In genomic region chr10:76391786-76392185, GRCm38 (mm10) we compare ENCODE assay signal across 10 mouse cellular contexts. TPM values are rescaled to one million over a fixed set of nuclear protein-coding genes. Genes with fewer than 3 reads are reported as not detected.
DNase-seq lines count a peak whose midpoint lies in the region; ATAC-seq and TF ChIP-seq lines count a peak whose summit lies in the region.
"Had no signal": no experiment of that assay in that cellular context is flagged by ENCODE, and none has a peak within 500 bp of the region (broad histone marks: within the 10 kb centered on the region; RNA-seq: fewer than 3 reads in every experiment).

No protein-coding gene starts in this region.

- no peak overlapping the region for H3K27ac ChIP-seq in liver, embryonic 12.5 days
- H3K27ac ChIP-seq in kidney, postnatal 0 days: no peak overlapping the region
- no peak overlapping the region for H3K27ac ChIP-seq in heart, embryonic 10.5 days
- H3K27ac ChIP-seq in heart, embryonic 12.5 days (ENCODE audit: poor library complexity, severe bottlenecking): no peak overlapping the region
- H3K27ac ChIP-seq: liver, embryonic 13.5 days had no signal

- peak; percentile 62 for TF ChIP-seq CTCF in kidney, postnatal 0 days (IDR thresholded peaks at IDR 0.05; ENCODE audit: low read depth)

- H3K4me1 ChIP-seq in liver, embryonic 12.5 days: no peaks in the 10 kb centered on the region
- no peaks in the 10 kb centered on the region for H3K4me1 ChIP-seq in kidney, postnatal 0 days (replicated peaks; ENCODE audit: insufficient read depth, low read length)
- no peaks in the 10 kb centered on the region for H3K4me1 ChIP-seq in heart, embryonic 10.5 days
- no peaks in the 10 kb centered on the region for H3K4me1 ChIP-seq in heart, embryonic 12.5 days (replicated peaks)
- H3K4me1 ChIP-seq: liver, embryonic 13.5 days had no signal

- H3K27me3 ChIP-seq in liver, embryonic 12.5 days (replicated peaks): no peaks in the 10 kb centered on the region
- H3K27me3 ChIP-seq in kidney, postnatal 0 days (ENCODE audit: insufficient read depth, low read length): no peaks in the 10 kb centered on the region
- H3K27me3 ChIP-seq in heart, embryonic 10.5 days (ENCODE audit: insufficient read depth, poor library complexity, severe bottlenecking): no peaks in the 10 kb centered on the region
- no peaks in the 10 kb centered on the region for H3K27me3 ChIP-seq in heart, embryonic 12.5 days (replicated peaks)
- H3K27me3 ChIP-seq: liver, embryonic 13.5 days had no signal

- no peak overlapping the region for H3K9ac ChIP-seq in liver, embryonic 12.5 days
- H3K9ac ChIP-seq in kidney, postnatal 0 days (ENCODE audit: low read depth, low read length): no peak overlapping the region
- no peak overlapping the region for H3K9ac ChIP-seq in heart, embryonic 12.5 days
- H3K9ac ChIP-seq: liver, embryonic 13.5 days had no signal

- ATAC-seq in liver, embryonic 12.5 days: no peak
- no peak for ATAC-seq in kidney, postnatal 0 days (replicated peaks; ENCODE audit: low FRiP score, low read depth)
- ATAC-seq in heart, embryonic 12.5 days (ENCODE audit: insufficient number of reproducible peaks, low FRiP score): no peak

- peaks cover 95% of the 10 kb centered on the region for H3K36me3 ChIP-seq in liver, embryonic 12.5 days
- H3K36me3 ChIP-seq in kidney, postnatal 0 days (ENCODE audit: insufficient read depth, low read length): peaks cover 47% of the 10 kb centered on the region
- peaks cover 78% of the 10 kb centered on the region for H3K36me3 ChIP-seq in heart, embryonic 10.5 days
- peaks cover 61% of the 10 kb centered on the region for H3K36me3 ChIP-seq in heart, embryonic 12.5 days

- no peak overlapping the region for H3K4me2 ChIP-seq in liver, embryonic 12.5 days
- H3K4me2 ChIP-seq in kidney, postnatal 0 days (ENCODE audit: low read length): no peak overlapping the region
- H3K4me2 ChIP-seq in heart, embryonic 12.5 days: no peak overlapping the region
- H3K4me2 ChIP-seq: liver, embryonic 13.5 days had no signal

- WGBS in liver, embryonic 12.5 days (ENCODE audit: insufficient replicate concordance): 89% methylated on average over 9 of the region's 9 CpGs
- 85% methylated on average over 9 of the region's 9 CpGs for WGBS in kidney, postnatal 0 days
- WGBS in heart, embryonic 10.5 days: 85% methylated on average over 9 of the region's 9 CpGs
- 90% methylated on average over 9 of the region's 9 CpGs for WGBS in heart, embryonic 12.5 days

- no peaks in the 10 kb centered on the region for H3K9me3 ChIP-seq in liver, embryonic 12.5 days (replicated peaks)
- H3K9me3 ChIP-seq in kidney, postnatal 0 days (replicated peaks; ENCODE audit: low read length): no peaks in the 10 kb centered on the region
- H3K9me3 ChIP-seq in heart, embryonic 10.5 days: no peaks in the 10 kb centered on the region
- 0 out of 2 replicates have a peak, but pooled peaks cover 3% of the 10 kb centered on the region for H3K9me3 ChIP-seq in heart, embryonic 12.5 days (replicated peaks)
- H3K9me3 ChIP-seq: liver, embryonic 13.5 days had no signal

- no peak overlapping the region for H3K4me3 ChIP-seq in liver, embryonic 12.5 days
- H3K4me3 ChIP-seq in kidney, postnatal 0 days (replicated peaks; ENCODE audit: low read depth, low read length): no peak overlapping the region
- H3K4me3 ChIP-seq in heart, embryonic 10.5 days: no peak overlapping the region
- H3K4me3 ChIP-seq in heart, embryonic 12.5 days: no peak overlapping the region
- H3K4me3 ChIP-seq: liver, embryonic 13.5 days had no signal

- DNase-seq in liver: peak; percentile 40
- peak; percentile 29 for DNase-seq in T-cell, adult 2 months (ENCODE audit: low spot score)
- DNase-seq in cerebellum, postnatal 10 days: peak; percentile 39 to 61
- peak; percentile 17 for DNase-seq in kidney, postnatal 0 days (ENCODE audit: low spot score)
- peak; percentile 20 for DNase-seq in retina, postnatal 7 days (ENCODE audit: low read depth, low spot score)
- DNase-seq in heart, embryonic 10.5 days (ENCODE audit: low spot score): no peak
- DNase-seq: liver, embryonic 13.5 days had no signal

RNA-seq across cellular contexts. Expression of gene Dip2a, which starts 46.7 kb away (rescaled TPM):
- 2.4 and 2.7 TPM in 2 replicates for polyA plus RNA-seq in liver, embryonic 12.5 days (2016; fragmentation: Nextera tagmentation; extraction: Ambion mirVana)
- 7.6 and 8.2 TPM in 2 replicates for polyA plus RNA-seq in kidney, postnatal 0 days (2015; fragmentation: Nextera tagmentation; extraction: Ambion mirVana)
- polyA plus RNA-seq in heart, embryonic 10.5 days (2016; fragmentation: Nextera tagmentation; extraction: Ambion mirVana): 8.0 and 9.1 TPM in 2 replicates
- polyA plus RNA-seq in heart, embryonic 12.5 days (2016; fragmentation: Nextera tagmentation; extraction: Ambion mirVana): 11.4 and 12.3 TPM in 2 replicates

RNA-seq across cellular contexts. Expression of gene AC141477.1, which starts 48.5 kb away (rescaled TPM):
- polyA plus RNA-seq in liver, embryonic 12.5 days (2016; fragmentation: Nextera tagmentation; extraction: Ambion mirVana): not detected in 2 replicates
- polyA plus RNA-seq in kidney, postnatal 0 days (2015; fragmentation: Nextera tagmentation; extraction: Ambion mirVana): not detected in 2 replicates
- polyA plus RNA-seq in heart, embryonic 10.5 days (2016; fragmentation: Nextera tagmentation; extraction: Ambion mirVana): not detected in 2 replicates
- polyA plus RNA-seq in heart, embryonic 12.5 days (2016; fragmentation: Nextera tagmentation; extraction: Ambion mirVana): not detected in 2 replicates
- polyA plus RNA-seq: liver, embryonic 13.5 days; stomach, embryonic 16.5 days had no signal

RNA-seq across cellular contexts. Expression of gene Pcnt, which starts 50.8 kb away (rescaled TPM):
- polyA plus RNA-seq in liver, embryonic 12.5 days (2016; fragmentation: Nextera tagmentation; extraction: Ambion mirVana): 12.6 and 13.8 TPM in 2 replicates
- polyA plus RNA-seq in kidney, postnatal 0 days (2015; fragmentation: Nextera tagmentation; extraction: Ambion mirVana): 7.9 and 8.2 TPM in 2 replicates
- 14.9 and 15.1 TPM in 2 replicates for polyA plus RNA-seq in heart, embryonic 10.5 days (2016; fragmentation: Nextera tagmentation; extraction: Ambion mirVana)
- polyA plus RNA-seq in heart, embryonic 12.5 days (2016; fragmentation: Nextera tagmentation; extraction: Ambion mirVana): 13.3 and 13.7 TPM in 2 replicates

RNA-seq across cellular contexts. Expression of gene 2610028H24Rik, which starts 57.1 kb away (rescaled TPM):
- not detected in 2 replicates for polyA plus RNA-seq in liver, embryonic 12.5 days (2016; fragmentation: Nextera tagmentation; extraction: Ambion mirVana)
- not detected in 2 replicates for polyA plus RNA-seq in kidney, postnatal 0 days (2015; fragmentation: Nextera tagmentation; extraction: Ambion mirVana)
- not detected in 2 replicates for polyA plus RNA-seq in heart, embryonic 10.5 days (2016; fragmentation: Nextera tagmentation; extraction: Ambion mirVana)
- not detected in 2 replicates for polyA plus RNA-seq in heart, embryonic 12.5 days (2016; fragmentation: Nextera tagmentation; extraction: Ambion mirVana)
- polyA plus RNA-seq: liver, embryonic 13.5 days had no signal
